Mouse (Mus musculus): ENCODE results near the gene Rbbp6.

Rbbp6 gene

DNA sequence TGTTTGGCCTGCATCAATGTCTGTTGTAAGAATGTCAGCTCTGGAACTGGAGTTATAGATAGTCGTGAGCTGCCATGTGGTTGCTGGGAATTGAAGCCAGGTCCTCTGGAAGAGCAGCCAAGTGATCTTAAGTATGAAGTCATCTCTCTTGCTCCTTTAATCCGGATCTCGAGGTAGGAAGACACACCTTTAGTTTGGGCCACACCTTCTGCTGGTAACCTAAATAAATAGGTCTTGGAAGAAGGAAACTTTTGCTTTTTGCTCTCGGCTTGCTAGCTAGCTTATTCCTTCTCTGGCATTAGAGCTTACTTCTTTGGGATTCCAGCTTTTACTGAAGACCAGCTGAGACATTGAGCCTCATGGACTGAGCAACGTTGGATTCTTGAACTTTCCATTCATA, at the start of gene Rbbp6:
Gene Rbbp6, plus strand, starts transcription at position 301 of the 400 bp plus-strand sequence.
- DNase-seq (ENCODE audit: low spot score): no peak

DNA sequence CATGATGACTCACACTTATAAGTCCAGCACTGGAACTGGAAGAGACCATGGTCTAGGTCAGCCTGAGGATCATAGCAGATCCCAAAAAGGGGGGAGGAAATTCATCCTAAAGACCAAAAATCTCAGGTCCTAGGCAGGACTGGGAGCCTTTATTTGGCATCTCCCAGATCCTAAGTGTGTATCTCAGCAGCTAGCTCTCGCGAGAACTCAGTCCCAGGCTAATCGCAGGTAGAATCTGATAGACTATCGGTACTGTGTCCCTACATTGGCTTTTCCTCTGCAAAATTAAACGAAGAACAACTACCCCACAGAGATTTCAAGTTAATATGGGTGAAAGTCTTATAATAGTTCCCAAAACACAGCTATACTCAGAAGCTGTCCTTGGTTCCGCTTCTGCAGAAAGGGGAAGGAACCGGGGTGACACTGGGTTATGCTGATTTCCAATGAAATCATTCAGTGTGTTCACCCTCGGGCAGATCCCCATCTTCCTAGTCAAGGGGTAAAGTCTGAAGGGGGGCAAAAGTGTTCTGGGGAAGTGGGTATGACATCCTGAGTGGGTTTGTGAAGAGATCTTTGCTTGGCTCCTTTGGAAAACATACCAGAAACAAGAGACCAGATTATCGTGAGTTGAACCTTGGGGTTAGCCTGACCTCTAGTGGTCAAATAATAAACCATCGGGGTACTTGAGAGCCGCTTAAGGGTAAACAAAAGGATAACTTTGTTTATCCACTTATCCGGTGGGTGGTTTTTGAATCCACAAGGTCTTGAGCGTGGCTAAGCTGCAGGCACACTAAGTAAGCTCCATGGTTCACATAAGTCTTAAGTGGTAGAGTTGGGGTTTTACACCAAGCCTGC, 45.5 kb upstream of the Rbbp6 start:
- DNase-seq (ENCODE audit: low spot score): peak; percentile 48

DNA sequence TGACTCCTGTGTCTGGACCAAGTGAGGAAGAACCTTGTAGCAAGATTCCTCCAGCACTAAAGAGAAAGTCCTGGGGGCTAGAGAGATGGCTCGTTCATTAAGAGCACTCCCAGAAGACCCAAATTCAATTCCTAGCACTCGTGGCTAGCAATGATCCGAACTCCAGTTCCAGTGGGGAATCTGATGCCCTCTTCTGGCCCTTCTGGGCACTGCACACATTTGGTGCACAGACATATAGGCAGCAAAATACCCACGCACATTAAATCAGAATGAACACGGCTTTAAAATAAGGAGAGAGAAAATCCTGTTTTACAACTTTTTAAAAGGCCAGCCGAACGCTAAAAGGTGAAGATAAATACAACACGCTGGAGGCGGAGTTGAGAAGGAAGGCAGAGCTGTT, 43.9 kb upstream of the Rbbp6 start:
- DNase-seq (ENCODE audit: low spot score): no peak

DNA sequence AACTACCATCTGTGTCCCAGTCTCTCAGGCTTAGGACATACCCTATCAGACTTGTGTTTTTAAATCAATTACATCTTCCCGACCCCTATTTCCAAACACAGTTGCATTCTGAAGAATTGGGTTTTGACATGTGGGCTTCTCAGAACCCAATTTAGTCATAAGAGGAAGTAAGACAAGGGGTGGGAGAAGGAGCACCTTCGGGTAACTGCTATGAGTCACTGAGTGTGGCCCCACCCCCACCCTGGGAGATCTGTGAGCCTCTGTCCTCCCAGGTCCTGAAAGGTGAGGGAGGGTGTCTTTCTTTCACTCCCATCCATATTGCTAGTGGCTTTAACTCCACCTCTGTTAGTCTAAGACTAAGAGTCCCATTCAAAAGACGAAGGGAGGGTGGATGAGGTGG, 41.2 kb upstream of the Rbbp6 start:
- DNase-seq (ENCODE audit: low spot score): no peak

DNA sequence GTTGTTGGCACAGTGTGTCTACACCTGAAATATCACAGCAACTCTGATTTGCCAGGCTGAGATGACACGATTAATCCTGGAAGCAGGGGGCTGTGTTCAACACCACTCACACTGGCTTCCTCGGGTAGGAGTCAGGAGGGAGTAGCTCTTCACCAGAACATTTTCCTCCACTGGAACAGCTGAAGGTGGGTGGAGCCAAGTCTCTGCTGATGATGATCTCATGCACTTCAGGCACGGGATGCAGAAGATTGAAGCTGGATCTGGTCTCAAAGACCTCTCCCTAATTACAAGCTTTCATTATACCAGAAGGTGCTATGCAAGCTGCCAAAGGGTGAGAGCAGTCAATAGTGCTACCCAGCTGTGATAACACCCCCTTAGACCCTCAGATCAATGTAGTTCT, 35.0 kb upstream of the Rbbp6 start:
- no peak for DNase-seq (ENCODE audit: low spot score)

DNA sequence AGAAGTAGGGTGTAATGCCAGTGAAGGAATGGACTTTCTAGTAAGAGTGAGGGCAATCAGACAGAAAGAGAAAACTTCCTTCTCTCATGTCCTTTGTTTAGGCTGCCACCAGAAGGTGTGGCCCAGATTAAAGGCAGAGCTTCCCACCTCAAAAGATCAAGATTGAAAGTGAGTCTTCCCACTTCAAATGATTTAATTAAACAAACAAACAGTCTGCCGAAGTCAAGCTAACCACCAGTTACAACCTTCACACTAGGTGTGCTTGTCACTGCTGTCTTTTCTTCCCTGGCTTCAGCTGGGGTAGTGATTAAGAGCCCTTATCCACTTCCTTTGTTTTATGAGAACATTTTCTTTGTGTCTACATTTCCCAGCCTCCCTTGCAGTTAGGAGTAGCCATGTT, 33.3 kb upstream of the Rbbp6 start:
- peak; percentile 74 for DNase-seq (ENCODE audit: low spot score)

DNA sequence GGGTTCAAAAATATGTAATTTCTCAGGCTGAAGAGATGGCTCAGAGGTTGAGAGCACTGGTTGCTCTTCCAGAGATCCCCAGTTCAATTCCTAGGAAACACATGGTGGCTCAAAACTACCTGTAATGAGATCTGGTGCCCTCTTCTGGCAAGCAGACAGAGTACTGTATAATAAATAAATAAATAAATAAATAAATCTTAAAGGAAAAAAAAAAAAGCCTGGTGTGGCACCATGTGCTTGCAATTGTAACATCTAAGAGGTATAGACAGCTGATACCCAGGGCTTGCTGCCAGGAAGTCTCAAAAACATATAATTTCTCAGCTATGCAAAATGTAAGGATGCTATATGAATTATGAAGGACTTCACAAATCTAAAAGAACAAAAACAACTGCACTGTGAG, 28.9 kb upstream of the Rbbp6 start:
- DNase-seq (ENCODE audit: low spot score): no peak

DNA sequence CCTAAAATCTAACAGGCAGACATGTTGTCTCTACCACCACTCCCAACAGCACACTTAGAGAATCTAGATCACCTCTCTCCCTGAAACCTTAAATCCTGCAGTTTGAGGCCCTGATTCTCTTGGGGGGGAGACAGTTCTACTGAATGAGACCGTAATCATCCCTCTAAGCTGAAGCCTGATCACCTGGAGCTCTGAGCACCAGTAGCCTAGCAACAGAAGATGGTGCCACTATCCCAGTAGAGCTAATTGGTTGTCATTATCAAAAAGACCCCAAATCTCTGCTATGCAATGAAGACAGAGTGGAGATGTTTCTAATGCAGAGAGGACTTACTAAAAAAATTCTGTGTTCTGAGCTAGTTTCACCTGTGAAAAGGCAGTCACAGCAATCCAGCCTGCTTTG, 27.3 kb upstream of the Rbbp6 start:
- DNase-seq (ENCODE audit: low spot score): no peak

DNA sequence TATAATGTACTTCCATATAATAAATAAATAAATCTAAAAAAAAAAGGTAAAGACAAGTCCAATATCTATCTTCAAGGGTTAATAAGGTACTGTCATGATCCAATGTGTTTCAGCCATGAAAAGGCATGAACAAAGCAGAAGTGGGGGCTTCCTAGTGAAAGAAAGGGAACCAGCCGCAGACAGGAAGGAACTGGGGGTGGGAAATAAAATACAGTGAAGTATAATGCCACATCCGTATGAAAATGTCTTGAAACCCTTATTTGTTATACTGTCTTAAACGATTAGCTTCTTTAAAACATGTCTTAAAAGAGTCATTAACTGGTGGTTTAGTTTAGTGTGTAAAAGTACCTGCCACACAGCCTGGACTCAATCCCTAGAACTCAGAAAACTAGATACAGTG, 26.3 kb upstream of the Rbbp6 start:
- peak; percentile 38 for DNase-seq (ENCODE audit: low spot score)

DNA sequence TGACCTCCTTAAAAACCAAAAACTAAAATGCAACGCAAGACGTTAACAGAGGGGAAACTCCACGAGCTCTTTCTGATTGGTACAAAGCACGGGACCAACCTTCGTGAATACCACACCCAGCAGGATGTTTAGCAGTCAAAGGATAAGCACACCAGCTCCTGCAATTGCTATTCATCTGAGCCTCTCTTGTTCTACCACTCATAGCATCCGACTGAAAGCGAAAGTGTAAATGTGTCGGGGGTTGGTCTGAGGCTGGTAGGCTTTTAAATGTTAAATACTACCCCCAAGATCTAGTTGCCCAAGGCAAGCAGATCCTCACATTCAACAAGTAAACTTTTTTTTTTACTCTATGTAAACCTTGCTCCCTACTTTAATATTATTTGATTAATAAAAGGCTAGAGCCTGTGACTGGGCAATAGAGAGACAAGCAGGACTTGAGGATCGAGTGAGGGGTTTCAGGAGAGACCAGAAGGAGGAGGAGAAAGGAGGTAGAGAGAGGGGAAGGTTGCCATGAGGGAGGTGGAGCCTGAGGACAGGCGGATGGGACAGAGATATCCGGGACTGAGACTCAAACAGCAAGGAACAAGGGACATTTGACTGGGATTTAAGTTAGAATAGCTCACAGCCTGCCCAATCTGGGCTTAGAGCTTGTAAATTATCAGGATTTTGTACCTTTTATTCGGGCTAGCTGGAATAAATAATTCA, 25.0 kb upstream of the Rbbp6 start:
- peak; percentile 78 for DNase-seq (ENCODE audit: low spot score)

DNA sequence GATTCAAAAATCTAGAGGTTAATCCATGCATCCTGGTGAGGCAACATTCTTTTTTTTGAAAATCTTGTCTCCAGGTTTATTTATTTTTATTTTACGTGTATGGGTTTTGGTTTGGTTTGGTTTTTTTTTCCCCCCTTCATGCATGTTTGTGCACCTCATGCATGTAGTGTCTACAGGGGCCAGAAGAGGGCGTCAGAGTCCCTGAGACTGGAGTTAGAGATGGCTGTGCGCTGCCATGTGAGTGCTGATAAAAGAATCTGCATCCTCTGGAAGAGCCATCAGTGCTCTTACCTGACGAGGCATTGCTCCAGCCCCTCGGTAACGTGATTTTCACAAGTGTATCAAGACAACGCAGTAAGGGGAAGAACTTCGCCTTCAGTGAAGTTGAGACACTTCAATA, 23.4 kb upstream of the Rbbp6 start:
- DNase-seq (ENCODE audit: low spot score): peak; percentile 5

DNA sequence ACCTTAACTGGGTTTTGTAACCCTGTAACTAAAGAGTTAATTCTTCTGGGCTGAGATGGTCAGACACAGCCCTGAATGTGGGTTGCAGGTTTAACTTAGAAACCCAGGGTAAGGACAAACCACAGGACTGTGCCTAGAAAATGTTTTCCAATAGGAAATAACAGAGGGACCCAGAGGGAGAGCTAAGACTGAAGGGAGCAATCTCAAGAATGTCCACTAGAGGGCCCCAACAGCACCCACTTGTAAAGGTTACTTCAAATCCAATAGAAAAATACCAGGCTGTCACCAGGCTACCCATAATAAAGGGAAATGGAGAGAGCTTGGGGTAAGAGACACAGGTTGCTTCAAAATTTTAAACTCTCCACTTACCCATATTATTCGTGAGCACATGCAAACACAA, 20.3 kb upstream of the Rbbp6 start:
- DNase-seq (ENCODE audit: low spot score): peak; percentile 61

DNA sequence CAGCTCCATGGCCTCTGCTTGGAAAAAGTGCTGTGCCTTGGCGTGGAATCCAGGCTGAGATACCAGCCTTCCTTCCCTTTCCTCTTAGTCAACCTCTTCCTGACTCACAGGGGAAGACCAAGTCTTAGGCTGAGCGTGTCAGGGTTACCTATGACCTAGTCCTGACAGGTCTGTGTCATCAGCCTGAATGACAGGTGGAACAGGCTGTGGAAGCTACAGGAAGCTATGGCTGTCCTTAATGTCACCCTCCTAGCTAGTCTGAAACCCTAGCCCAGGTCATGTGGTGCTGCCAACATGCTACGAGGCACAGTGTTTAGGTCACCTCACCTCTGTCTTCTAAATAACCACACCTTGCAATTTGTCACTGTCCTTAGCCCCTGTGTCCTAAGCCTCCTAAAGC, 16.2 kb upstream of the Rbbp6 start:
- no peak for DNase-seq (ENCODE audit: low spot score)

DNA sequence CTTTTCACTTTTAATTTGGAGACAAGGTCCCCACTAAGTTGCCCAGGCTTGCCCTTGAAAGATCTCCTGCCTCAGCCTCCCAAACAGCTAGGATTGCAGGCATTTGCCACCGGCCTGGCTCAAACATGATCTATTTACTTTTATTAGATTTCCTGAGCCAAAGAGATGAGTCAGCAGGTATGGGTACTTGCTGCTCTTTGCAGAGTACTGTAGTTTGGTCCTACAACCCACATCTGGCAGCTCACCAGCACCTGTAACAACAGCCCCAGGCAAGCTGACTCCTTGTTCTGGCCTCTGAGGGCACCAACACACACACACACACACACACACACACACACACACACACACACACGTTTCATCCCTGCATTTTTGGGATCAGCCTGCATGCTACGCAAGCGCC, 14.0 kb upstream of the Rbbp6 start:
- no peak for DNase-seq (ENCODE audit: low spot score)

DNA sequence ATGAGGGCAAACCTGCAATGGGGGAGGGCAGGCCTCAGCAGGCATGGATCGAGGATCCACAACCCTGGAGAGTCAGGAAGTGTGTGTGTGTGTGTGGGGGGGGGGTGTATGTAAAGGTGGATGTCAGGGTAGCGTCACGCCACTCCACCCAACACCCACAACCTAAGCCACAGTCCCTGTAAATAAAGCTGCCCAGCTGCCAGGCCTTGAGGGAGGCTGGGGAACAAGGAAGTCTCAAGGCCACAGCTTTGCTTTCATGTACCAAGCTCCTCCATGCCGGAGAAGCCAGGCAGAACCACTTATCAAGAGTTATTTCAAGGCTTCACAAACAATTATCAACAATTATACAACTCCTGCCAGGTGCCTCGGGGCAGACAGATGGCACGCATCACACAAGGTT, 13.4 kb upstream of the Rbbp6 start:
- DNase-seq (ENCODE audit: low spot score): no peak

DNA sequence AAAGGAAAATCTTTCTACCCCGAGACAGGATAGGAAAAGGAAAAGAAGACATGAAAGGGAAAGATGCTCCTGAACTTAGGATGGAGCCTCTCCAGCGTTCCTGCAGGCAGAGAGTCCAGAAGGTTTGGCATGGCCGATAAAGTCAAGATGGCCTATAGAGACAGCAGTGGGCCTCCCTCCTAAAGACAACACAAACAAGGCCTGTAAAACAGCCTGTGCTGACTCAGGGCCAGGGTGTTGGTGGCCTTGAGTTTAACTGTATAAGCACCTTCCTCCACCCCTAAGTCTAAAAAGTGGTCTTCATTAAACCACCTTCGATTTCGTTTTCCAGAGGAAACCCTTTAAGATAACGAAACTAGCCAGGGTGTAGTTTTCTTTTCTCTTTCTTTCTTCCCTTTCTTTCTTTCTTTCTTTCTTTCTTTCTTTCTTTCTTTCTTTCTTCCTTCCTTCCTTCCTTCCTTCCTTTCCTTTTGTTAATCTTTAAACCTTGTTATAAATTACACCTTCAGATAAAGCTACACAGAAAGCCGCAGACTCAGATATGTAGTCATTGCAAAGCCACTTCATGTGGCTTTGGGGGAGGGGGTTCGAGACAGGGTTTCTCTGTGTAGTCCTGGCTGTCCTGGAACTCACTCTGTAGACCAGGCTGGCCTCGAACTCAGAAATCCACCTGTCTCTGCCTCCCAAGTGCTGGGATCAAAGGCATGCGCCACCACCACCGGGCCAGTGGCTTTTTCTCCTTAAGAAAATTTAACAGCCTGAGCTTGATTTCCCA, 10.8 kb upstream of the Rbbp6 start:
- DNase-seq (ENCODE audit: low spot score): no peak

DNA sequence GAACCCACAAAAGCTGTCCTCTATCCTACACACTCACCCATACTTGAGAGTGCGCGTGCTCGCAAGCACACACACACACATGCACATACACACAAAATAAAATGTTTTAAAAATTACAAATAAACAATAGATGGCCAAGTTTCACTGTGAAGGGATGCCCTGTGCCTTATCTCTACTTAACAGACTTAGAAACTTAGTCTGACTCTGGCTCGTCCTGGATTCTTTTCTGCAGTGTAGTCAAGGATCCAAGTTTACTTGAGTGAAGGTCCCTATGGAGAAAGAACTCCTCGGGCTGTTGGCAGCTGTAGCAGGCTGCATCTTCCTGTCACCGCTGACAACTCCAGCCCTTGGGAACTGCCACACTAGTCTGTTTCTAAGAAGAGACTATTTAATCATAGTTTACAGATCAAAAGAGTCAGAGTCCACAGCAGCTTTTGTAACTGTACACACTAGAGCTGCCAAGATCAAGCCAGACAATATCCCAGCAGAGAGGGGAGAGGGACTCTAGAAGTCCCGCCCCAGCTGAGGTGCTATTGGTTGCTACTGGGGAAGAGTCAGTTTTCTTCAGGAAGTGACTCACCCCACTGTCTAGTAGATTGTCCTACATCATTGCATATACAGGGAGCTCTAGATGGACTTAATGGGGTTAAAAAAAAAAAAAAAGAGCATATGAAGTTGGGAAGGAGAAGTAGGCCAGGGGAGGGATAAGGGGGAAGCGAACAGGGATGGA, 10.1 kb upstream of the Rbbp6 start:
- no peak for DNase-seq (ENCODE audit: low spot score)

DNA sequence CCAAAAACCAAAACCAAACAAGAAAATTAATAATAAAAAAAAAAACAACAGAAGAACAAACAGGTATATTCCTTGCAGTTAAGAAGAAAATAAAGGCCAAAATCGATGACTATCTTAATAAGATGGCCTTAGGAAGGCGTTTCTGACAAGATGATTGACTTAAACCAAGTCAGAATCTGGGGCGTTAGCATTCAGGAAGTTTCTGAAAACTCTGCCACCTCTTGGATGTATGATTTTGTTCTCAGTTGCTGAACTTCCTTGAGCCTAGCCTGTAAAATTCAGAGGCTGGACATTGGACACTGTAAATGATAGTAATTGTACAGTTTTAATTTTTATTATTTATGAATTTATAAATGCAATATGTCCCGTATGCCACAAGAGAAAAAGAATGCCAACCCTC, 3.3 kb downstream of the Rbbp6 start:
- DNase-seq (ENCODE audit: low spot score): no peak

DNA sequence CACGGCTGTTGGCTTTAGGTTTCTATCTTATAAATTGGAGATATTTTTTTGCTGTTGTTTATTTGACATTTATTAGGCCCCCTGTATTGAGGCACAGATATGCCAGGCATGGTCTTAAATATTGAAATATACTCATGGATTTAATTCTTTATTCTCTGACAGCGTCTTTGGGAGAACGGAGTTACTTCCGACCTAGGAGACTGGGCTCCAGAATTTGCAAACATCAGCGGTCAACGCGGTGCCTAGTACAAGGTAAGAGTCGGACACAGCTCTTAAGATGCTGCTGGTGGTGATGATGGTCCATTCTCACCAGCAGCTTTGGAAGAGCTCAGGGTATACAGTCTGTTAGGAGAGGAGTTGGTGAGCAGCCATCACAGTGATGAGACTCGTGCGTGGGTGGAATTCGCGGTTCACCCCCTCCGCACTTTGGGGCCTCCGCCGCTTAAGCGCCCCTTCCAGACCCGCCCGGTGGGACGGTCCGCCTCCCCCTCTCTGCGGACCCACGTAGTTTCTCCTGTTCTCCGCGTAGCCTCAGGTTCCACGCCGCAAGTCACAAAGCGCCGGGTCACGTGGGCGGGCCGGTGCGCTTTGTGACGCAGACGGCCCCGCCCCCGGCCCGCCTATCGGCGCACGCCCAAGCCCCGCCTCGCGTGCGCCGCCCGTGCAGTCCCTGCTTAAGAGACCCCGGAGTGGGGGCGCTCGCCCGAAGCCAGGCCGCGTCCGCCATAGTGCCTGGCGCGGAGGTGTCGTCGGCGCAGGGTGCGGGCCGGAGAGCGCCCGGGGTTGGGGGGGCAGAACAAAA, 3.9 kb downstream of the Rbbp6 start:
- DNase-seq (ENCODE audit: low spot score): peak; percentile 95

DNA sequence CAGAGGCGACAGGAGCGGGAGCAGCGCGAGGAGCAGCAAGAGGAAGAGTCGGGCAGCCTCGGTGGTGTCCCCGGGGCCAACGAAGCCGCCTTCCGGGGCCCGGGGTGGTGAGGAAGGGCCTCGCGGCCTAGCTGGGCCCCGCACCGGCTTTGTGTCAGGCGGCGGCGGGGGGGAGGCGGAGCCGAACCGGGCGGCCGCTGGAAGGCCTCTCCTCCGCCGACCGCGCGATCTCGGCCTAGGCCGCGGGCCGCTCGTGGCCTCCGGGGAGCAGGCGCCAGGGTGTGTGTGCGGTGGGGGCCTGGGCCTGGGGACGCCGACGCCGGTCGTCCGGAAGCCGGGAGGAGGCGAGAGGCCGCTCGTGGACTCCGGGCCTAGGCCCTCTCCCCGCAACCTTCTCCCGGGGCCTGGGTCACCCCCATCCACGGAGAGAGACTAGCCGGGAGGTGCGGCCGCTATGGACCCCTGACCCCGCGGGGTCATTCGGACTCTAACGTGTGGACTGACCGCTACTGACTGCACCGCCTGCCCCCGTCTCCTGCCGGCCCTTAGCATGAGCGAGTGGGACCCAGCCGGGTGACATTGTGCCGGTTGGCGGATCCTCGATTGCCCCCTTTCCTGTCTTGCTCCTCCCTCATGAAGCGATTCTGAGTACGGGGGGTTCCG, 4.8 kb downstream of the Rbbp6 start:
- peak; percentile 55 for DNase-seq (ENCODE audit: low spot score)
